Mouse (Mus musculus): ENCODE measurements around the gene Lyzl6.

Gene Lyzl6

DNA sequence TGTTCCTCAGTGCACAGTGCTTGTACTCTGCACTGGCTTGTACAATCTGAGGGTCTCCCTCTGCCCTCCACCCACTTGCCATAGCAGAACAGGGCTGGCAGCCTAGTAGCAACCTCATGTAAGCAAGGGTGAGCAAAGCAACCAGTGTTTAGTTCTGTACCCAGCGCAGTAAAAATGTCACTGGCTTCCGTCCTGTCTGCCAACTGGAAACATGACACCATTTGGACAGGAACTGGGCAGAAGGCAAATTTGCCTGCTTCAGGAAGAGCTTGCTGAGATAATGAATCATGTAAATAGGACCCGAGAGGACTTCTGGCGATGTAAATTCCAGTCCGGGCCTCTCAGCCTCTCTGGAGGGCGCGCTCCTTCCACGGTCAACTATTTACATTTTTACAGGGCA, 7.0 kb upstream of the Lyzl6 start:
- DNase-seq (ENCODE audit: extremely low read depth, low read depth) = no peak

DNA sequence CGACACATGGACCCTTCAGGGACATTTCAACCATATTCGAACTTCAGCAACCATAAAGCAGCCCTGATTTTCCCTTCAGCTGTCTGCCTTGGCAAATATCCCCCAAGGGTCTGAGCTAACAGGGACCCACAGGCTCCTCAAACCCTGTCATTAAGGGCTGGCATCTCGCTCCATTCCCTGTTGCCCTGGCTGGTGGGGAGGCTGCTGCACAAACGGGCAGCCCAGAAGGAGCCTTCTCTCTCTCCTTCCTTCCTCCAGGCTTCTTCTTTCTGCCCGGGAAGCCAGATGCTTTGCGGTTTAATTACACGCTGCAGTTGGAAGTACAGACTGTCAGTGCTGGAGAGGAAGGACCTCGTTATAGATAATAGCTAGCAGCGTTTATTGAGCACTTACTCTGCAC, 4.5 kb upstream of the Lyzl6 start:
- DNase-seq (ENCODE audit: extremely low read depth, low read depth) = no peak

DNA sequence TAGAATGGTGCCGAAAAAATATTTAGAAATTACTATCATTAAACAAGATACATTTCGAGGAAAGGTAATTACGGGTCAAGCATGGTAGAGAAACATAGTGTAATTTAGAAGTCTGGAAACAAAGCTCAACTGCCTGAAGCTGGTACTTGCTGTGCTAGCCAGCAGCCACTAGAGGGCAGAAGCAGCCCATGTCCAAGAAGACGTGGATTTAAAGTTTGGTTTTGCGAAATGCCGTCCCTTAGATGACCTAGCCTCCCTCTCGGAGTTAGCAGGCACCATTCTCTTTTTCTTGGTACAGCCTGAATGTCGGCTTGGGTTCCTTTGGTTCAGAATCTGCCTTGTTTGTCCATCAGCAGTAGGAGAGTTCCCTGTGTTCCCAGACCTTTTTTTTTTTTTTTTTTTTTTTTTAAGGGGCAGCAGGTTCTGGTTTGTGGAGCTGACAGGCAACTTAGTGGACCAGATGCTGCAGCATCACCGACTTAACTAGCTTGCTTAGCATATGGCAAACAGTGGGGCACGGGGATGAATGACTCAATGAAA, 787 bp upstream of the Lyzl6 start:
- DNase-seq (ENCODE audit: extremely low read depth, low read depth) = peak; percentile 18

DNA sequence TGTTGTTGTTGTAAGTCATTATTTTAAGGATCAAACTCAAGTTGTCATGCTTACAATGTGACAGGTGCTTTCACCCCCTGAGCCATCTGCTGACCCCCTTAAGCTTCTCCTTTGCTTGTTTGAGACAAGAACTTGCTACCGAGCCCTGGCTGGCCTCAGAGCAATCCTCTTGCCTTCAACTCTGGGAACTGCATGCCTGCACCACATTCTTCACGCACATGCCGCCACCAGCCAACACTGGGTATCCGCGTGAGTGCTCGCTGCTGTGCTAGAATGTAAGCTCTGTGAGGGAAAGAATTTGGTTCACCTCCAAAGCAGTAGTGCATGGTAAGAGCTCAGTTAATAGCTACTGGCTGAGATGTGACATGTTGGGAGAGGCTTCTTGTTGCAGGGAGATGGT, 2.4 kb downstream of the Lyzl6 start:
- no peak for DNase-seq (ENCODE audit: extremely low read depth, low read depth)

DNA sequence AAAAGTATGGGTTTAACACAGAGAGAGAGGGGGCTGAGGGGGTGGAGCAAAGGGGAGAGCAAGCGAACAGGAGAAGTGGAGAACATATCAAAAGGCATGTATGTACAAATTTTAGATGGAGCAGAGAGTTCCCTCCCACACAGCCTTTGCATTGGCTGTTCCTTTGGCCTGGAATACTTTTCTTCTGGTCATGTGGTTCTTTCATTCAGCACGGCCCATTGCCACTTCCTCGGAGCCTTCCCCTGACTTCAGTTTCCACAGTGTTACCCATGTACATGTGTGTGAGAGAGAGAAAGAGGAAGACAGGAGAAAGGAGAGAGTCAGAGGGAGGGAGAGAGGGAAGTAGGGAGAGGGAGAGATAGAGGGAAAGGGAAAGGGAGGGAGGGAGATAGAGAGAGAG, 3.2 kb downstream of the Lyzl6 start:
- no peak for DNase-seq (ENCODE audit: extremely low read depth, low read depth)

DNA sequence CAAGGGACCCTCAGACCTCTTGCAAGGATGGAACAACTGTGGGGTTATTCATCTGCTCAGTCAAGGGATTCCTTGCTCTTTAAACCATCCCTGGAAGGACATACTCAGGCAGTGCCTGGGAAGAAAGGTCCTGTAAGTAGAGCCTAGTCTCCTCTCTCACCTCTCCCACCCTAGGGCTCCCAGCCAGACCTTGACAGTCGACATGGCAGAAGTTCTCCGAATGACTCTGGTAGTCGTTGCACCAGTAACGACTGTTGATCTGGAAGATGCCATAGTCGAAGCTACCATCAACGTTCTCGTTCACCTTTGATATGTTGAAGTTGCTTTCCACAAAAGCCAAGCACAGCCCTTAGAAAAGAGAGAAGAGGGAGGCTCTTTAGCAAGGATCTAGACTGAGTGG, 3.9 kb downstream of the Lyzl6 start:
- no peak for DNase-seq (ENCODE audit: extremely low read depth, low read depth)

DNA sequence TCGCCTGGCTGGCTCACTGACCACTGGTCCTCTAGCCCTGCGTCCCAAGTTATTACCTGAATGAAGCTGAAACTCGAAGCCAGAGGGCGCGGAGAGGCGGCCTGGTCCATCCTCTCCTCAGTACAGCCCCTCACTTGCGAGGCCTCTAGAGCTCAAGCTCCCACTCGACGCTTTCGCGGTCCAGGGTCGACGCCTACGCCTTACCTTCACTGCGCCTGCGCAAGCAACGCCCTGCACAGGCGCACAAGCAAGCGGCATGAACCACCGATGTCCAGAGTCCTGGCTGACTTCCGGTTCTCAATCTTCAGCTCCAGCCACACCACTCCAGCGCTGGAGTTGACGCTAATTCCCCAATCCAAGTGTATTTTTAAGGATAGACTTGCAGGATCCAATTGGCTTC, 11.2 kb downstream of the Lyzl6 start:
- DNase-seq (ENCODE audit: extremely low read depth, low read depth) = no peak

DNA sequence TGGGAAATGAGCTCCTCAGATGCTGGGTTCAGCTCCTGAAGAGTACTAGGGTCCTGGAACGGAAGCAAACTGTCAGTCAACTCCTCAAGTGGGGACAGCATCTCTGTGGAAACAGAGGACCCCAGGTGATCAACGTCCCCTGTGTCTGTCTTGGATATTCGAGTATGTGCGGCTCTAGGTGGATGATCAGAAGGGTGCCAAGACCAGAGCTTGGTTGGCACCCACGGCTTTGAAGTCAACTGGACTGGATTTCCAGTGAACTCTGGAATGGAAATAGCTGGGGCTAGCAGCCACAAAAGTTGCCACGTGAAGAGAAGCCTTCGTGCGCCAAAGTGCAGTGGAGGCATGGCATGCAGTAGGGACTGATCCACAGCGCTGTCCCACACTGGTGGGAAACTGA, 17.6 kb downstream of the Lyzl6 start, which contains the start of gene Gm884:
Gm884 (minus strand) TSS at position 101 of the 400 bp plus-strand sequence.
- DNase-seq (ENCODE audit: extremely low read depth, low read depth) = no peak

DNA sequence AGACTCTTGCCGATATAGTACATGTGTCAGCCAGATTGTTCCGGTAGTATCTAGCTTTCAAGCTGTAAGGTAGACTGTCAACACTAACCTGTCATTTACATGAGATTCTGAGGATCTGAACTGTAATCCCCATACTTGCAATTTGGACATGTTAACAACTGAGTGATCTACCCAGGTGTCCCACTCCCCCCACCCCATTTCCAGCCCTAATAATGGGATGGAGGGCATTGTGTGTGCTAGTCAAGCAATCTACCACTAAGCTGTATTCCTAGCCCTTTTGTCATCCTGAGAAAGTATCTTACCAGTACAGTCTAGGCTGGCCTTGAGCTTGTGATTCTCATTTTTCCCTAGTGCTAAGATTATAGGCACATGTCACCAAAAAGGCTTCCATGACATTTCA, 27.9 kb downstream of the Lyzl6 start:
- DNase-seq (ENCODE audit: extremely low read depth, low read depth) = no peak

DNA sequence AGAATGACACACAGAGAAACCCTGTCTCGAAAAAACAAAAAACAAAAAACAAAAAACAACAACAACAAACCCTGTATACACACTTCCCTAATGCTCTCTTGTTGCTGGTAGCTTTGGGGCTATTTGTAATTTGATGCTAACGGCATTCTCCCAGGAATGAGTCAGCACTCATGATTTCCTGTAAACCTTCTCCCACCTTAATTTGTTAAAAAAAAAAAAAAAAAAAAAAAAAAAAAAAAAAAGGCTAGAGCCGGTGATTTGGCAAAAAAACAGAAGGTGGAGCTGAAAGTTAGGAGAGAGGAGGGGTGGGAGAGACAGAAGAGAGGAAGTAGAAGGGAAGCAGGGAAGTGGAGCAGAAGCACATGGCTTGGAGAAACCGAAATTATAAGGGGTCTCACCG, 32.1 kb downstream of the Lyzl6 start:
- no peak for DNase-seq (ENCODE audit: extremely low read depth, low read depth)
